Mouse (Mus musculus) gastrocnemius, postnatal 10 days (tissue): ENCODE measurements around the gene Gm20816. TPM values are rescaled to one million over a fixed set of nuclear protein-coding genes. Genes with fewer than 3 reads are reported as not detected.
"Not testable (repeated sequence)": the region's sequence is repeated elsewhere in the genome, so short reads cannot be mapped to it uniquely, and the experiment has no call there.

Source experiments
- DNase-seq: peaks from one replicate; pipeline ENCODE4 v3.0.0; 2021; ENCODE audit warnings: mixed read lengths
- long read RNA-seq, 2 experiments: library from polyadenylated mRNA; stranded (forward); transcript quantifications; one replicate each; pipeline ENCODE4 v2.0.0; 2021
- total RNA-seq, 2 experiments: library from RNA; stranded (reverse); gene quantifications; 2 replicates each; pipeline ENCODE4 v1.2.3; 2021

Gene Gm20816
- total RNA-seq, result not detected
- long read RNA-seq, experiment 1, result 0 reads
- long read RNA-seq, experiment 2, result 0 reads

DNA sequence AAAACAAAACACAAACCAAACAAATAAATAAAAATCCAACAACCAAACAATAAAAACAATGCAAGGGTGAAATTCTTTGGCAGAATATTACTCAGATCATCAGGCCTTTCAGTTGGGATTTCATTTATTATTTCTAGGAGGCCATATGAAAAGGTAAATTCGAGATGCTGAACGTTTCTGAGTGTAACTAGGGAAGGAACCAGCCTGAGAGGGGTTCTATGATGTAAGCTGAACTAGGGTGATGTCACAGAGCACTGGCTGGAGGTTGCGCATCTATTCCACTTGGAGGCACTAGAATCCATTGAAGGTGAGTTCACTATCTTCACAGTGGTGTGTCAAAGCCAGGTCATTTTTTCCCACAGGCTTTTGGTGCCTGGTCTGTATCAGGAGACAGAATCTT lies at the start of gene Gm20816:
Gene Gm20816, plus strand, starts transcription at position 301 of the 400 bp plus-strand sequence.
- DNase-seq, result not testable (repeated sequence)

Other genes starting within 250 kb of the Gm20816 start
- not detected for gene Gm20937, start 243.1 kb upstream of the Gm20816 start, total RNA-seq